Mouse (Mus musculus) small intestine, adult 2 months (tissue): ENCODE measurements at regions not wholly inside any gene's neighbourhood (a gene's known extent, or its start where the extent isn't known, plus 50 kb on each side); places are given as distances from the start of the nearest gene placed in this dataset.

Experiments
- CTCF ChIP-seq: fragments of 200-500 bp; IDR thresholded peaks from 2 replicates; pipeline ENCODE4 v1.5.1; 2012; ENCODE audit warnings: low read depth, mild to moderate bottlenecking, control low read depth, inconsistent platforms, low read length, moderate library complexity, mixed read lengths; ENCODE audit not compliant: insufficient replicate concordance, insufficient read length; ENCODE audit errors: extremely low read depth
- POLR2A ChIP-seq: fragments of 200-500 bp; IDR thresholded peaks from 2 replicates; pipeline ENCODE4 v1.6.1; 2012; ENCODE audit warnings: low read depth, mild to moderate bottlenecking, control low read depth, inconsistent platforms, low read length, moderate library complexity

DNA sequence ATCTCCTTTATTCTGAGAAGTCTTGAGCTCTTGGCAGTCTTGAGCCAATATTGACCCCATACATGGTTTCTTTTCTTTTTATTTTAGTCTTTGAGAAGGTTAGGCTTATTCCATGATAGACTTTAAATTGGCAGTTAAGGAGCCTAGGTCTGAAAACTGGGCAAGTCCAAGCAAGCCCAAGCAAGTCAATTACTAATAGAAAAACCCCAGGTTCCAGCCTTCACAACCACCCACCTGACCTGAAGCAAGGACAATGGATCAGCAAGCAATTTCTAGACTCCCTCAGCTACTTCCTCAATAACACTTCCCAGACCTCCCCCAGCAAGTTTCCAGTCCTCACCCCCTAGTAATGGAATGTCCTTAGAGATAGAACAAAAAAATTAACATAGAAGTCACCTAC lies 279.9 kb downstream of the Arl4a start:
- TF ChIP-seq CTCF (no peak), POLR2A (no peak)
